Mouse (Mus musculus) spleen, adult 12 weeks (tissue): ENCODE results near the gene Dhx33.

ENCODE experiments used
- DNase-seq: peaks from one replicate; pipeline ENCODE4 v3.0.0; 2022; ENCODE audit warnings: low spot score

Dhx33 gene

DNA sequence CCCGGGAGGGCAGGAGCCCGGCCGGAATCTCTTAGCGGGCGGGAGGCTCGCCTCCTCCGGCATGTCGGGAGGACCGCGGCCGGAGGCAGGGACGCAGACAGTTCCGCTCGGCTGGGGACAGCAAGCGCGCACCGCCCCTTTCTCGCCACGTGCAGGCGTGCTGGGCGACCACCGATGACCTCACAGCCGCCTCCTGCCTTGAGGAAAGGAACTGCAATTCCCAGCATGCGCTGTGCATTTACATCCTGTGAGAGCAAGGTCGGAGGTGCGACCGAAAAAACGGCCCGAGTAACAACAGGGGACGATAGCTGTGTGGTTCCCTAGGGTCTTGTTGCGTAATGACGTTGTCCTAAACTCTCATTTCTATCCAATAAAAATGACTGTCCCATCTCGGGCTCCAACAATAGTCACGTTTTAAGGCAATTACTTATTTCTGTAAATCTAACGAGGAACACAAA is at the start of gene Dhx33:
Gene Dhx33 (minus strand): TSS at position 122 of the 458 bp plus-strand sequence.
- peak; percentile 82 for DNase-seq

DNA sequence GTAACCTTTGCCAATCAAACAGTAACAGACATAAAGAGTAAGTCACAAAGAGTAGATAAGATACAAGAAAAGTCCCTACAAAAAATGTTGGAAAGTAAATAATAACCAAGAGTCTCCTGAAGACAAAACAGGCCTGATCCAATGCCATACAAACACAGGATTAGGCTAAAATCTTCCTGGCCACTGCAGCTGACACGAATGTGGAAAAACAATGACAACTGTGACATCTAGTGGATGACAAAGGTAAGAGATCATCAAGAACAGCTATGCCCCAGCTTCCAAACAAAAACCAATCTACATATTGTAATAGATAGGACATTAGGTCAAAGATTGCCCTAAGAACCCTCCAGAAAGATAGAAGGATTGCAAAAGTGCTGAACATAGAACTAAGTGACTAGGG is 48.3 kb upstream of the Dhx33 start:
- DNase-seq, result no peak

DNA sequence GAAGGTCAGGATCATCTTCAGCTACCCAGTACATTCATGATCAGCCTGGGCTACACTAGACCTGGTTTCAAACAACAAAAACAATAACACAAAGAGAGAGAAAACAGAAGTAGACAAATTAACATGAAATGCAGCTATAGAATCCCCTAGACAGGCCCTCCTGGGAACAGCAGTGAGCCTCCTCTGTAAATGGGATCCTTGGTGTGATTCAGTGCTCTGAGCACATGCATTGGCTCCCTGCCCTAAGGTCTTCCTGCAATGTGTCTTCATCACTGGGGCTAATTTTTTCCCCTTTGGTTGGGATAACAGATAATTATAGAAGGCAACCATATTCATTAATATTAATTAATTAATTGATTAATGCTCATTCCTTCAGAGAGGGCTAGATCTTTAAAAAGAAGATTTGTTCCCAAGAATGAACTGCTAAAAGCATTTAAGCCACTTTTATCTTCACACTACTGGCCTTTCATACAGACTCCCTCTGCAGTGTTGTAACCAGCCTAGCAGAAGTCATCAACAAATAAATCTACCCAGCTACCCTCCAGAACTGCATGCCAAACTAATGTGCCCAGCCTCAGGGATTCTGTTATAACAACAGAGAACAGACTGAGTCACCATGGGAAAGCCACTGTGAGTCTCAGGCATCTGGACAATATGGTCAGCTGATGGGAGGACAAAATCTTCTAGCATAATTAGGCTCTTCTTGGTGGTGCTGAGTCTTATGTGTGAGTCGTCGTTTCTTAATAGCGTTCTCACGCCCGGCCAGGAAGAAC is 35.5 kb upstream of the Dhx33 start:
- DNase-seq, result no peak

DNA sequence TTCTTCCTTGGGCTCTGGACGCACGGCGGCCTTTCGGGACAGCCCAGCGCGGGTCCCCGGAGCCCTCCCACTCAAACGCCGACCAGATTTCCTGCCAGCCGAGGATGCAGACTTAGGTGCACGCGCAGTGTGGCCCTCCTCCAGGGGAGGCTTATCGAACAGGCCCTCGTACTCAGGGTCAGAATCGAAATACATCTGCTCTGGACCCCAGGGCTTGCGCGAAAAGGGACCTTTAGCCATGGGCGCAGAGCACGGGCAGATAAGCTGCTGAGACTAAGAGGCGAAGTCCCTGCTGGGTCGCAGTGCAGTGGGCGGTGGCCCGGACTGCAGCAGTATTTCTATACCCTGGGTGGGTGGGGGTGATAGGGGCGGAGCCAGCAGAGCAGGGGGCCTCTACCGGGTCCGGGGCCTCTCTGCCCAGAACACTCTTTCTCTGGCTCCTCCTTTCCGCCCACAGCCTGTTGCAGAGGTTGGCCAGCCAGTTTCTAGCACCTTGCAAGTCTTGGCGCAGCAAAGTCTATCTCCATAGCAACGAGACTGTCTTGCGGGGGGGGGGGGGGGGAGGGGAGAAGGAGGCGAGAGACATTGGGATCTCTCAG is 29.0 kb upstream of the Dhx33 start, which contains the start of gene 6330403K07Rik:
Gene 6330403K07Rik (minus strand): TSS at position 351 of the 599 bp plus-strand sequence.
- DNase-seq, result no peak

DNA sequence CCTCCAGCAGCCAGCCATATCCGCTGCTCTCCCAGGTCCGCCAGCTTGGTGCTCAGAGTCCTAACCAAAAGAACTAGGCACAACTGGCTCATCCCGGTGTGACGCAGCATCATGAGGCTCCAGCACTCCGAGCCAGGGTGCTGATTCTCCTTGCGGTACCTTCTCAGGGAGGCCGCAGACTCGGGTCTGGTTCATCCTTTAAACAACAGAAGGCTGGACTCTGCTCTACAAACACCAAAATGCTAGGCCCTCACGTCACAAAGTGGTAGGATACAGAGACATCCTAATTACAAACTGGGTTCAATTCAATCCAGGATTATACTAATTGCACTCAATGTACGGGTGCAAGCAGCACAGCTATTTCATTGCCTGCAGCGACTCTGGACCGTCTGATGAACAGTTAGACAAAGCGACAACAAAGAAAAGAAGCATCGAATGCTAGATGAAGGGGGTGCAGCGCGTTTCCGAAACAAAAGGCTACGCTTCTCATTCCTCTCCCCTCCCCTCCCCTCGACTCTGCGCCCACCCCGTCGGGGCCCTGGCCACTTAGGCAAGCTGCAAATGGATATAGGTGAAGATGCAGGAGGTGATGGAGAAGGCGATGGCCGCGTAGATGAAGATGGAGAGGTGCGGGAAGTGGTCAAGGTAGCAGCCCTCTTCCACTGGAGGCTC is 28.4 kb upstream of the Dhx33 start:
- no peak for DNase-seq

DNA sequence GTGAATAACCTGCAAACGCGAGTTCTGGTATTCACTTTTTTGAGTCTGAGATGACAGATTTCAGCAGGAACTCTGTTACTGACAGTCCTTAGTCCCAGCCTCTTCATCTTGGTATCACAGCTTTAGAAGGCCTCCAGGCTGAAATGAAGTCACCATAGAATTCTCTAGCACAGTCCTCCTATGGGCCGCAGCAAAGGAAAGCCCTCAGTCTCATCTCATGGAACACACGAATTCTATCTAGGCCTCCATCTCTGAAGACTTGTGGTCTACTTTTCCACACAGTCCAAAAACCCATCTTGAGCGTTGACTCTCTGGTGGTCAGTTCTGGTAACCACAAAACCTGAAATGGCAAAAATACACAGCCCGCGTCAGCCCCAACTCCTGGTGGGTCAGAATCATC is 27.8 kb upstream of the Dhx33 start:
- DNase-seq, result no peak

DNA sequence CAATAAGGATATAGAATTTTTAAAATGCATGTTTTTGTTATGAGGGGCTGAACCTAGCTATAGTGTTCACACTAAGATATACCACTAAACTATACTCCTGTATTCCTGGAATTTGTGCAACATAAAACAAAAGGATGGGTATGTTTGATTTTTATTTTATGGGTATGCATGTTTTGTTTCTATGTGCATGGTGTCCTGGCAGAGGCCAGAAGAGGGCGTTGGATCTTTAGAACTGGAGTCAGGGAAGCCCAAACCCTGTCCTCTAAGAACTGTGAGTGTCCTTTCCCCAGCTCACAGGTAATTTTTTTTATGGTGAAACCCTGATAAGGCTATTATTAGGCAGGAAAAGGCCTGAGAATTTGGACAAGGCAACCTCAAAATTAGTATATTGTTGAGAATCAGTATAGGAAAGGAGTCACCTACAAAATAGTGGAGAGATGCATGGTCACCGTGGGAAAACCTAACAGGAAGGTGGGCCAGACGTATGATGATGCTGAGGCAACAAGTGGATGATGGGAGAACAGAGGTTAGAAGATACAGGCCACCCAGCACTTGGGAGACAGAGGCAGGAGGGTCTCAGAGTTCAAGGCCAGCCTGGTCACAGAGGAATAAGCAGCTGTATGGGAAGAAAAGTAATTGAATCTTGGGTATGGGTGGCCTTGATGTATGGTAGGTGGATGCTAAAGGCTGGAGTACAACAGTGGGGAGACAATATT is 25.3 kb upstream of the Dhx33 start:
- DNase-seq, result no peak

DNA sequence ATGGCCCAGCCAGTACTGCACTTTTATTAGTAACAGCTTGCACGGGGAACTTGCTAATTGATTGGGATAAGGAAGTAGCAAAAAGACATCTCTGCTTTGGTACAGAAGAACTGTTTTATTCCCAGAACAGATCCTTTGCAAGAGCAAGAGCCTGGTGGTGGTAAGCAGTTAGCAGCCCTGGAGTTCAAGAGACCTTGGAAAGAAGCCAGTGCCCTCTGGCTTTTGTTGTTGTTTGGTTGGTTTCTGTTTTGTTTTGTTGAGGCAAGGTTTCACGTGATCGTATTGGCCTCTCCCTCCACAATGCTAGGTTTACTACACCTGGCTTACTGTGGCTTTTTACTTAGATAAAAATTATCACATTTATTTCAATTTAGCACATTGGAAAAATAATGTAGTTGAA is 24.0 kb upstream of the Dhx33 start:
- DNase-seq, result no peak

DNA sequence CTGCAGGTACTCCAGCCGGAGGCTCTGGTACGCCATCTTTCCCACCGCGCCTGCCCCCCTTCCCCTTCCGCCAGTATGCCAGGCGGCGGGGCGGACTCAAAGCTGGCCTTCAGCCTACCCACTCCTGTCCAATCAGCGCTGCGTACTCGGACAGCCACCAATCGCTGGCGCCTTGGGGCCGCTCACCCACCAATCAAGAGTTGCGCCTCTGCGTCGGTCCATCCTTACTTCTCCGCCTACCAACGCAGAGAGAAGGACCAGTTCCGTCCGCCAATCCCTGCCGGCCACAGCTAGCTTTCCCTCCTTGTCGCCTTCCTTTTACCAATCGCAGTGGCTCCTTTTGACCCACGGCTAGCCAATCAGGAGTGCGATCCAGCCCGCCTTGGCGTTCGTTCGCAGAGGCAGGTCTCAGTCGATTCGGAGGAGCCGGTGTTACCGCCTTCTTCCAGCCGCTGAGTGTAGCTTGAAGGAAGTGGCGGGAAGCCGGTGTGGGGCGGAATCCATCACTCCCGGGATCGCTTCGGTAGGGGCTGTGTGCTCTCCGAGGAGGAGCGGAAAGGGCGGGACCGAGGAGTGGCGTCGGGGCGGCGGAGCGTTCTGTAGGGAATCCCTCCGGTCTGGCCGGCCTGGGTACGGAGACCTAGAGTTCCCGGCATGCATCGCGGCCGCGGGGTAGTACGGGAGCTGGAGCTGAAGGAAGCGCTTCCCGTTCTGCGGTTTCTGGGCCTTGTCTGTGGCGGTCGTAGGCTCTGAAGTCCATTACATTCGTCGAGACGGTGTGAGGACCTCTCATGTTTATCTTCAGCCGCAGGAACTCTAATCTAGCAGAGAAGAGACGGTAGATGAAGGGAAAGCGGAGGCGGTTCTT is 15.2 kb upstream of the Dhx33 start, which contains the start of the genes Mis12 and Derl2:
Gene Mis12 (plus strand): TSS at position 411 of the 868 bp plus-strand sequence.
Gene Derl2 (minus strand): TSS at position 641 of the 868 bp plus-strand sequence.
- DNase-seq, result peak; percentile 95

DNA sequence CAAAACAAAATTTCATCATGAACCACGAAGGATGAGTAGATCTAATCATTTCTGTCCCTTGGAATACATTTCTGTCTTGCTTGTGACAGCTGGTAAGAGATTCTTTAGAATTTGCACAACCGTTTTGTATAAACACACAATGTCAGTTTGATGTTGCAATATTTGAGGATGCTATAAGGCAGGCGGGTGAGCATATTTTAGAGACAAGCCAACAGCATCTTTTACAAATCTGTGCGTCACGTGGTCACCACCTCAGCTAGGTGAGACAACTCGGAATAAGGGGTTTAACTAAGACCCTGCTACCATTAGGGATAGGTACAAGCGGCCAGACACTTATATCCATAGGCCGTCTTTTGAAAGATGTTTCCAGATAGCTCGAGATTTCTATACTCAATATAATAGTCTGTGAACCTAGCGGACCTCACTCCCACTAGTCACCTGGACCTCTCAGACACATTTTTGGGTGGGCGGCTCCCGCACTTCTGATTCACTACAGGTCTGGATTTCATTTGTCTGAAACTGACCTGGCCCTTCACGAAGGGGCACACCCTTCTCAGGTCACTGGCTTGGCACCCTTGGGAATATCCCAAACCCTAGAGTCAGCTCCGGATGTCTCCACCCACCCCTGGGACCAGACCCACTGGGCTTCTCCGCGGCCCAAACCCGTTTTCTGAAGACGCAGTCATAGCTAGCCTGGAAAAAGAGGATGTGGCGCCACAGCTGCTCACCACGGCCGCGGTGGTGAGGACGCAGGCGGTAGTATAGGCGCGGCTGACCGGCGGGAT is 14.4 kb upstream of the Dhx33 start:
- no peak for DNase-seq

DNA sequence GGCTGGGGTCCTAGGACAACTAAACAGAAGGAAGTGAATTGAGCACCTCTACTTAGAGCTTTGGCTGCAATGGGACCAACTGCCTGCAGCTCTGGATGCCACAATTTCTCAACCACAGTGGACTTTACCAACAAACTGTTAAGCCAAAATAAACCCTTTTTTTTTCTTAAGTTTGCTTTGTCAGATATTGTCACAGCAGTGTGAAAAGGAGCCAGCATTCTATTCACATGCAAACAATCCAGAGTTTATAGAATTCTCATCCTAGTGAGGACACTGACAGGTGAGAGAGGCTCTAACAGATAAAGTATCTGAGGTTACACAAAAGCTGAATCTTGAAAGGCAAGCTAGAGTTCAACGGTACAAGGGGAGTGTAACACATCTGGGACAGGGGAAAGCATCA is 12.8 kb upstream of the Dhx33 start:
- DNase-seq, result no peak

DNA sequence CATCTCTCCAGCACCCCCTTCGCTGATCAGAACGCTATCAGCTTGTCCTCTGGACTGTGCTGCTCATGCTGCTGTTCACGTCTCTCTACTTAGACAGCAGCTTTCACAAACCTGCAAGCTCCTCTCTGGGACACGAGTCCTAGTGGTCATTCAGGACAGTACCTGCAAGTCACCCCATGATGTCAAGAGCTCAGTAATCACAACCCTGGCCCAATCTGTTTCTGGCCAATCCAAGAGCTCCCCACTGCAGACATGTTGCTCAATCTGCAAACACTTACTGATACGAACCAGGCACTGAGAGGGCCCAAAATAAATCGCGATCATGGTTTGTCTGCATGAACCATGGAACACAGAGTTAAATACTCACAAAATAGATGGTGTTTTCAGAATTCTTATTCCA is 8.5 kb upstream of the Dhx33 start:
- no peak for DNase-seq

DNA sequence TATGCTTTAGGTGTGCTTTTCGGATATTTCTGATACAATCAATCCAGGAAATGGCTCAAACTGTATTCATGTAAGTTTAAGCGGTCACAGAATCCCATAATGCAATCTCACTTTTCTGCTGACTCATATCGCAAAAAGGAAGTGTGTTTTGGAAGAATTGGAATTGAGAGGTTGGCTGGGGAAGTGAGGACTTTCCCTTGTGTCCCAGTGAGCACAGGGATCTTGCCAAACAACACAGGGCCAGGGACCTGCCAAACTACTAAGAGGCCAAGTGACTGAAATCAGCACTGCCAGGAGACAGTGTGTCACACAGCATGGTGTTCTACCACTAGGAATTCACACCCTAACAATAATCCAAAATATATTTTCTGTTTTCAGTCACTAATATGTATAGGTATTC is 4.1 kb upstream of the Dhx33 start:
- DNase-seq, result no peak

DNA sequence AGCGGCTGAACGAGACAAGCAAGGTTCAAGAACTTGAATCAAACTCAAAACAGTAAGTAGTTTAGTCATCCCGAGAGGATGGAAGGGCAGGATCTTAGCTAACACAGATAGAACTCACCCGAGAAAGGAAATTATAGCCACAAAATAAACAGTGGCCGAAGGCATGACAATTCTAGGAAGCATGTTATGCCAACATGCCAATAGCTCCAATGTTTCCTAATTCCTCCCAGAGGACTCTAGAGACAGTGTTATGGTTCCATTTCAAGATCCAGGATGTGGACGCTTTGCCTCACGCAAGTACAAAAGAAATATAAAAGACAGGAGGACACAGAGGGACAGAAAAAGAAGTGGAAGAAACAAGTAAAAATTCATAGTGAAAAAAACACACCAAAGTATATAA is 3.6 kb upstream of the Dhx33 start:
- DNase-seq, result no peak

DNA sequence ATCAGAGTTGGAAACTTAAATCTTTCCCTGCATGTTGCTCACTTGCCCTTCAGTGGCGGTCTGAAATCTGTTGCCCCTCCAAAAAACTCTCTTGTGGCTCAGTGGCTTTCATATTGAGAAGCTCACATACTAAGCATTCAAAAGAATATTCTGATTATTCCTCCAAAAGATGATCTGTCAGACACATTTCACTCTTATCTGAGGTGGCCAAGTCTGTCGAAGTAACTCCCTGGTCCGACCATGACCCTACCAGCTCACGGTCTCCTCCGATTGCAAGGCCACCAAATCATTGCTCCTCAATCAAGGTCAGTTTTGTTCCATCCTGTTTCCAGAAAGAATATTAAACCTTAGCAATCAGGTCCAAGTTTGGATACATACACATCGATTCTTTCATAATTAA is 2.8 kb upstream of the Dhx33 start:
- DNase-seq, result no peak

DNA sequence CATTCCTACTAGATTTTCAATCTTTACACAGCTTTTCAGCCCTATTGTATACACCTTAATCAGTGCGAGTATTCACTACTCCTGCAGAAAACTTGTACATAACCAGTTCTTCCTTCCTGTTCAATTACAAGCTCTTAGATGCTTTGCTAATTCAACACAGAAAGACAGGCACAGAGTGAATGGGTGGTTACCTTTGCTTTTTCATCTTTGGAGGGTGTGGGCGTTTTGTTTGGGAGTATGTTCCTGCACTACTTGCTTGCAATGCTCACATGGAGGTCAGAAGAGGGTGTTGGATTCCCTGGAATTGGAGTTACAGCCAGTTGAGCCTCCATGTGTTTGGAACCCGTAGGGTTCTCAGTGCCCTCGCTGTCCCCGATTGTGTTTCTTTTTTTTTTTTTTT is 809 bp upstream of the Dhx33 start:
- DNase-seq, result no peak

DNA sequence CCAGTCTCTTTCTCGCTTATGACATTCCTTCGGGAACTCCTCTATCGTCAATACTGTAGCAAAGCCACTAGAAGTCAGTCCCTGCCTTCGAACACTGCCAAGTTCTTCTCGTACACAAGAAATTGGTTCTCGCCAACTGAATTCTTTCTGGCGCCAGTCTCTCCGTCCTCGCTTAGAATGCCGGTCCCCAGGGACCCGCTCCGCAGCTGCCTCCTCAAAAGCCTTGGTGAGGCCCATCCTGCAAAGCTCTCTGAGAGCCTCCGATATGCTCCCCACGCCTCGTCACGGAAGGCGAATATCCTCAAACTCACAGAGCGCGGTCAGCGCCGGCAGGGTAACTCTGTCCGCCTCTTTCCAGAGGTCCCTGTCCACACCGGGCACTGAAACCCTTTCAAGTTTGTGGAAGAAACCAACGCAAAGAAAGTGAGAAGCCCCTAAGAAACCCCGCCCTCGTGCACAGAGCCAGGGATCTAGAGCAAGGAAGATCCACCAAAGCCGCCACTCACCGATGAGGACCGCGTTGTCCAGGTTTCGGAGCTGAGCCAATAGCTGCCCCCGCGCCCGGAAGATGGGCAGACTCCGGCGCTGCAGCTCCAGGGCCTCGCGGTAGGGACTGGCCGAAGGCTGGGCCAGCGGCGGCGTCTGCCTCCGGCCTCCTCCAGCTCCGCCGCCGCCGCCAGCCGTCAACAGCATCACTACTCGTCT is 474 bp downstream of the Dhx33 start:
- no peak for DNase-seq

DNA sequence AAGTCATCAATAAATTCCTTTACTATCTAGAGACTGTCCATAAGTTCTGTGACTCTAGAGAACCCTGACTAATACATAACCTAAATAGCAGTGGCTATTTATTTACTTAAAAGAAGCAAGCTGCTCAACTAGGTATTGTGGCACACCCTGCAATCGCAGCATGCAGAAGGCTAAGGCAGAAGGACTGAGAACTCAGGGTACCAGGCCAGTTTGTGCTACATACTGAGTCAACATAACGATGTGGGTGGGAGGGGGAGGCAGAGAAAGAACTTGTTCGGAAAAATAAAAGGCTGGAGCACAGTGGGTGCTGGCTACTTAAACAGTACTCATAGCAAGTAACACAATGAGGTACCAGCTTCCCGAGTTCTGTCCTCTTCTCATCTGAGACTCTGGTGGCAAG is 3.1 kb downstream of the Dhx33 start:
- DNase-seq, result no peak

DNA sequence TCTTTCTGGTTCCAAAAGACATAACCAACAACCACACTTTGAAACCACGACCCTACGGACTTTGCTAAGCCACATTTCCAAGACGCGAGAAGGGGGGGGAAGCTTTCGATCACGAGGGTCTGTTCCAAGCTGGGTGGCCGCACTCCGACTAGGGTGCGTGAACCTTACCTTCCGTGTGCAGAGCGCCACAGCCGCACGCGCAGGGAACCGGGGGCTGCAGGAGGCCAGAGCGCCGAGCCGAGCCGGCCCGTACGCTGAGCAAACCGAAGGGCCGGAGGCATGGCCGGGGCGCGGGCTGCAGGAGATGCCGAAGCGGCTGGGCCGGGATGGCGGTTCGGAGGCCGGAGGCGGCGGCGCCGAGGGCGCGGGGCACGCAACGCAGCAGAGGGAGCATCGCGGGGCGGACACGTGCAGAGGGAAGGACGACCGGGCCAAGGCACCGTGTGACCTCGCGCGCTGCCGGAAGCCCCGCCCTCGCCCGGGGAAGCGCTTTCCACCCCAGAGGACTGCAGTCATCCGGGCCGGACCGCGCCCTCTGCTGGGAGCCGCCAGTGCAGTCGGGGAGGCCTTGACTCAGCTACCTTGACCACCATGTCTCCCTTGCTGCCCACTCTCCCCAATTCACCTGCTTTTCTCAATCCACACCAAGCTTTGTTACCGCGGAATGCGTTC is 21.5 kb downstream of the Dhx33 start, which contains the start of gene C1qbp:
Gene C1qbp (minus strand): TSS at position 470 of the 672 bp plus-strand sequence.
- DNase-seq, result peak; percentile 88
